Comparison of ENCODE assay signal across 19 mouse cellular contexts in genomic region chr10:5041254-5041653, GRCm38 (mm10). TPM values are rescaled to one million over a fixed set of nuclear protein-coding genes. Genes with fewer than 3 reads are reported as not detected.
A peak's percentile ranks its signal among the peaks of the same experiment; 100 is the strongest.
DNase-seq lines count a peak whose midpoint lies in the region; ATAC-seq lines count a peak whose summit lies in the region.
"Had no signal": no experiment of that assay in that cellular context is flagged by ENCODE, and none has a peak within 500 bp of the region (broad histone marks: within the 10 kb centered on the region; RNA-seq: fewer than 3 reads in every experiment).

No protein-coding gene starts in this region.

- 43% methylated on average over 8 of the region's 8 CpGs for WGBS in kidney, embryonic 16.5 days

- no peak overlapping the region for H3K27ac ChIP-seq in kidney, embryonic 16.5 days (ENCODE audit: low read length)
- H3K27ac ChIP-seq: embryonic facial prominence, embryonic 13.5 days; forebrain, embryonic 12.5 days; heart, adult 2 months; hindbrain, embryonic 10.5 days; hindbrain, embryonic 15.5 days had no signal

- H3K27me3 ChIP-seq in kidney, embryonic 16.5 days (ENCODE audit: insufficient read depth, low read length) = no peaks in the 10 kb centered on the region
- H3K27me3 ChIP-seq: embryonic facial prominence, embryonic 13.5 days; heart, embryonic 12.5 days; hindbrain, embryonic 15.5 days had no signal

- H3K9ac ChIP-seq in kidney, embryonic 16.5 days (replicated peaks; ENCODE audit: low read length) = no peak overlapping the region
- H3K9ac ChIP-seq: embryonic facial prominence, embryonic 13.5 days; forebrain, embryonic 12.5 days; heart, embryonic 12.5 days; hindbrain, embryonic 15.5 days had no signal

- no peak overlapping the region for H3K4me2 ChIP-seq in kidney, embryonic 16.5 days (replicated peaks; ENCODE audit: low read depth, low read length)
- H3K4me2 ChIP-seq: embryonic facial prominence, embryonic 13.5 days; forebrain, embryonic 12.5 days; heart, embryonic 12.5 days; hindbrain, embryonic 15.5 days had no signal

- H3K4me1 ChIP-seq in kidney, embryonic 16.5 days (ENCODE audit: insufficient read depth, low read length) = no peaks in the 10 kb centered on the region
- H3K4me1 ChIP-seq: forebrain, embryonic 12.5 days; heart, embryonic 12.5 days; hindbrain, embryonic 10.5 days; hindbrain, embryonic 15.5 days had no signal

- DNase-seq in kidney, adult 18-20 months = no peak
- DNase-seq in lung, postnatal 10 days = peak; percentile 36
- no peak for DNase-seq in lung, postnatal 25 days (ENCODE audit: low spot score)
- peak; percentile 24 for DNase-seq in lung, postnatal 36 days
- no peak for DNase-seq in gastrocnemius, adult 18-20 months (ENCODE audit: low spot score)
- DNase-seq: adrenal gland, adult 2 months; adrenal gland, postnatal 25 days; cerebellum, adult 18-20 months; cerebellum, adult 9-11 months; cerebellum, postnatal 36 days; gastrocnemius, postnatal 10 days; heart, adult 2 months had no signal

- H3K36me3 ChIP-seq in kidney, embryonic 16.5 days (ENCODE audit: insufficient read depth, low read length) = peaks cover 6% of the 10 kb centered on the region; the same call in 1 of the 2 replicates
- H3K36me3 ChIP-seq: forebrain, embryonic 12.5 days had no signal

- H3K9me3 ChIP-seq in kidney, embryonic 16.5 days (ENCODE audit: low read length) = no peaks in the 10 kb centered on the region
- H3K9me3 ChIP-seq: embryonic facial prominence, embryonic 13.5 days; forebrain, embryonic 12.5 days; heart, embryonic 12.5 days; hindbrain, embryonic 10.5 days; hindbrain, embryonic 15.5 days had no signal

- ATAC-seq in kidney, embryonic 16.5 days (ENCODE audit: low FRiP score, low TSS enrichment) = peak; percentile 59; the same call in 1 of the 2 replicates

- no peak overlapping the region for H3K4me3 ChIP-seq in kidney, embryonic 16.5 days (ENCODE audit: low read length)
- H3K4me3 ChIP-seq: embryonic facial prominence, embryonic 13.5 days; forebrain, embryonic 12.5 days; heart, adult 2 months; heart, embryonic 12.5 days; hindbrain, embryonic 10.5 days; hindbrain, embryonic 15.5 days had no signal

RNA-seq across cellular contexts. Expression of gene Gm10097, which starts 27.7 kb away (rescaled TPM):
- polyA plus RNA-seq in kidney, embryonic 16.5 days (2015; fragmentation: Nextera tagmentation; extraction: Ambion mirVana) = 0.15 TPM in 1 of 2 replicates, not detected in the other
- total RNA-seq in gastrocnemius, adult 18-20 months (2021) = under 1 TPM; 0.16 to 0.88 TPM
- total RNA-seq: adrenal gland, adult 2 months; adrenal gland, postnatal 25 days; ES-E14 had no signal
- polyA plus RNA-seq: adrenal gland, adult 2 months had no signal

Comparison
In these comparisons a context has a peak if more than half of its experiments do, and no peak if none do; other contexts are left out.
1. DNase-seq: peak in lung, postnatal 10 days (single experiment) and lung, postnatal 36 days (single experiment); none in kidney, adult 18-20 months (single experiment), lung, postnatal 25 days (single experiment) and gastrocnemius, adult 18-20 months (single experiment).